Mouse (Mus musculus): ENCODE measurements around the gene N4bp2l1. TPM values are rescaled to one million over a fixed set of nuclear protein-coding genes. Genes with fewer than 3 reads are reported as not detected.

N4bp2l1 gene
- polyA plus RNA-seq, 1 experiment from 2014 or later: 6.0 TPM

DNA sequence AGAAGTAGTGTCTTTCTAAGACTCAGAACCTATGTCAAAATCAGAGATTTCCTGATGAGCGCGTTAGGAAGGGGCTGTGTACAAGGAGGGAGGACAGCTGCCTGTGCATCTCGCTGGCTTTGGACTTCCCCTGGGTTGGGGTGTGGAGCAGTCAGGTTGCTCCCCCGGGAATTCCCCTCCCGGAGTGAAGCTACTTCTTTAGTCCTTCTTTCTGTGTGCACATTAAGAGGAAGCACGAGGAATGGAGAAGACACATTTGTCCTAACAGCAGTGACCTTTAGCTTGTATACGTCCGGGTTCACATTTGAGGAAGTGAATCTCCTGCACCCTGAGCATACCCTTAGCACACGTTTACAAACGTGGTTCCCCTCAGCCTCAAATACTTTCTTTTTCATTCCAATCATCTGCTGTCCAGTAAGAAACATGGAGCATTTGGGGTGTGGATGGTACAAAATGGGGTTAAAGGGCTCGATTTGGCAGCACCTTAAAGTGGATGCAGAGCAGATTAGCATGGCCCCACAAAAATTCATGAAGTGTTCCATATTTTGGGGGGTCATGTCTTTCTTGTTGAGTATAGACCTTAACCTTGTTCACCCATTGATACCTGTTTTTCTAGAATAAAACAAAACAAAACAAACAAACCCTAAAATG is 1.5 kb downstream of the N4bp2l1 start:
- WGBS: 55% methylated on average over 11 of the region's 11 CpGs
- no peak overlapping the region for H3K27ac ChIP-seq
- no peak overlapping the region for H3K9ac ChIP-seq (replicated peaks)
- ATAC-seq: no peak
- no peaks in the 10 kb centered on the region for H3K9me3 ChIP-seq
- H3K27me3 ChIP-seq: peaks cover 41% of the 10 kb centered on the region
- no peak overlapping the region for H3K4me2 ChIP-seq (replicated peaks)
- H3K4me1 ChIP-seq (replicated peaks): peaks cover 16% of the 10 kb centered on the region
- H3K4me3 ChIP-seq (replicated peaks): no peak overlapping the region
- no peaks in the 10 kb centered on the region for H3K36me3 ChIP-seq

DNA sequence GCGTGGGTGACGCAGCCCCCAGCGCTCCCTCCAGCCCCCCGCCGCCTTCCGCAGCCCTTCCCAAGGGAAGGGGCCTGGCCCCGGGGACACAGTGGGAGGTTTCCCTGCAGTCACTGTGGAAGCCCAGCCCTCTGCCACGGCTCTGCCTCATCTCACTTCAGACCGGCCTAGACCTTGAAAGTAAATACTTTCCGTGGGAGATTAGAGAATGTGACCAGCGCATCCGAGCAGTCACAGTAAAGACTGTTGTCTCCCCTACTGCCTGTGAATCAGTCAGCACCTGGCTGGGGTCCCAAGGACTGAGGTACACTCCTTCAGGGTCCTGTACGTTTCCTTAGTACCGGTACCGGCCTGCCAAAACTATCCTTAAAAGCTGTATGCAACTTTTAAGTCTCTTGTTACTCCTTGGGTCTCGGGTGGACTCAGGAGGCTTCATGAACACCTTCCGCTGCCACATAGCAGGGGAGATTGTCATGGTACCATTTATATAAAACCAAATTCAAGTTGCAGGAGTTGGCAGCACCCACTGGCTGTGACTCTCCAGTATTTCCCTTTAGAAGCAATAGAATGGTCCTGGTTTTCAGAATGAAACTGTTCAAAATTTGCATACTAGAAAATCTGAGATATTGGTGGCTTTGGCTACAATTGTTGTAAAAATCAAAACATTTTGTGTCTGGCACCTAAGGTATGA is 2.2 kb downstream of the N4bp2l1 start:
- H3K27me3 ChIP-seq: peaks cover 41% of the 10 kb centered on the region
- WGBS: 6% methylated on average over 17 of the region's 17 CpGs
- peaks cover 16% of the 10 kb centered on the region for H3K4me1 ChIP-seq (replicated peaks)
- H3K9me3 ChIP-seq: no peaks in the 10 kb centered on the region
- peak overlapping the region; percentile 100 for H3K4me2 ChIP-seq (replicated peaks)
- H3K36me3 ChIP-seq: no peaks in the 10 kb centered on the region
- no peak overlapping the region for H3K27ac ChIP-seq
- peak; percentile 69 for ATAC-seq
- peak overlapping the region; percentile 80 for H3K9ac ChIP-seq (replicated peaks)
- peak overlapping the region; percentile 83 for H3K4me3 ChIP-seq (replicated peaks)

DNA sequence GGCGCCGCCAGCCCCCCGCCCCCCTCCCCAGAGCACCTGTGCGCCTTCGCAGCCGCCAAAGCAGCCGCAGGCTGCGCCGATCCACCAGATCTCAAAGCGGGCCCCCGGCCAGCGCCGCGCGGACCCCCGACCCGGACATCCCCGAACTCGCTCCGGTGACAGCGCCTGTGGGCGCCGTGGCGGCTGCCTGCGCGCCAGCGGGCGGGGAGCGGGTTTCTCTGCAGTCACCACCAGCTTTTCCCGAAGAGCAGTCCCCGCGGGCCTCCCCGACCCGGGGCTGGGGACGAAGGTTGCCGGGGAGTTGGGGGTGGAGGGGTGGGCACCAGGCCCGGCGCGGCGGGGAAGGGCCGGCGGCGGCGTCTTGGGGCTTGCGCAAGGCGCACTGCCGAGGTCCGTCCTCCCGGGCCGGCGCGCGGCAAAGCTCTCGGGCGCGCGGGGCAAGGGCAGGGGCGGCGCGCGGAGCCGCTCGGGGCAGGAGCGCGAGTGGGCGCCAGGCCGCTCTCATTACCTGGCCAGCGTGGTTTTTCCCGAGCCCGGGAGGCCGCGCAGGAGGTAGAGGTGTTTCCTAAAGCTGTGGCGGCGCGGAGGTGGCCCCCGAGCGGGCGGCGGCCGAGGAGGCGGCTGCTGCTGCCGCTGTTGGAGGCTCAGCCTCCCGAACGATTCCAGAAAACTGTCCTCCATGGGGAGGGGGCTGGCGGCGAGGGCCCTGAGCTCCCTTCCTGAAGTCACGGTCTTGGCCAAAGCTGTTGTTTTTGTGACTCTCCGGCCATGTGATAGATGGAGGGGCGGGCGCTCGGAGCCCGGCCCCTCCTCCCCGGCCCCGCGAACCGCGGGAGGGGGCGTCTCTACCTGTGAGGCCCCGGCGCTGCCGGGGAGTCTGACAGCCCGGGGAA is 3.0 kb downstream of the N4bp2l1 start:
- H3K9ac ChIP-seq (replicated peaks): peak overlapping the region; percentile 80
- no peak overlapping the region for H3K27ac ChIP-seq
- peaks cover 41% of the 10 kb centered on the region for H3K27me3 ChIP-seq
- H3K4me3 ChIP-seq (replicated peaks): peak overlapping the region; percentile 83
- ATAC-seq: peak; percentile 81
- peak overlapping the region; percentile 100 for H3K4me2 ChIP-seq (replicated peaks)
- under 1% methylated on average over 94 of the region's 102 CpGs for WGBS
- H3K4me1 ChIP-seq (replicated peaks): peaks cover 16% of the 10 kb centered on the region
- no peaks in the 10 kb centered on the region for H3K9me3 ChIP-seq
- H3K36me3 ChIP-seq: no peaks in the 10 kb centered on the region

DNA sequence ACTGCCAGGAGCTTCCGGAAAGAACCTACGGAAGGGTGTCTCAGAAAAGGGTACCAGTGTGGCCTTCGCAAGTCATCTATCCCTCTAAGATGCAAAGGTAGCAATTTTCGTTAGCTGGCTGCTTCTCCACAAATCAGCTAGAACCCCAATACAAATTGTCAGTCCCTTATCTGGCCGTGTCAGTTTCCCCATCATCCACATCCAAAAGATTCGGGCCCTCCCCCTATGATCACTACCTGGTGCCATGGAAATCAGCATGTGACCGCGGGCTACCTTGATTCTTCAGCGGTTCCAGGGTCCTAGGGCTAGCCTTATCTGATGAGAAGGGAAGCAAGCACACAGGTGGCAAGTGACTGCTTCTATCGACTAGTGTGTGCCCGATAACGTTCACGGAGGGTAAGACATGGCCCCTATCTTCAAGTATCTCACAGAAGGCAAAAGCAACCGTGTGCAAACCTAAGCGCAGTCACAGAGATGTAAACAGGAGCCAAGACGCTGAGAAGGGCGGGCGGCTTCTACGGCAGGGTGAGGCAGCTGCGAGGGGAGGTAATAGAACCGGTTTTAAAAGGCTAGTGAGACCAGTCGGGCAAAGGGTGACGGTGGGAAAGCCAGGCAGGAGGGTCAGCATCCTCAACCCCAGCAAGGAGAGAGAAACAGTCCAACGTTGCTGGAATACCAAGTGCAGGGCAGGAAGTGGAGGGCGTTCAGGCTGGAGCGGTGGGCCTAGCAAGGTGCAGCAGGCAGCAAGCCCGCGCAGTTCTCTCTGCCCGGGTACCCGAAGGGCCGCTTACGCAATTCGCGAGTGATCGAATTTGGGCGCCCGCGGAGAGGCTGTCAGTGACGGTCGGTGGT is 3.9 kb downstream of the N4bp2l1 start:
- Histone ChIP-seq H3K9me3 (no peaks in the 10 kb centered on the region), H3K9ac (replicated peaks) (peak overlapping the region; percentile 80), H3K36me3 (no peaks in the 10 kb centered on the region), H3K4me3 (replicated peaks) (peak overlapping the region; percentile 83), H3K4me2 (replicated peaks) (peak overlapping the region; percentile 100), H3K27me3 (peaks cover 41% of the 10 kb centered on the region), H3K27ac (no peak overlapping the region), H3K4me1 (replicated peaks) (peaks cover 16% of the 10 kb centered on the region)
- 10% methylated on average over 40 of the region's 40 CpGs for WGBS
- ATAC-seq: peak; percentile 58

DNA sequence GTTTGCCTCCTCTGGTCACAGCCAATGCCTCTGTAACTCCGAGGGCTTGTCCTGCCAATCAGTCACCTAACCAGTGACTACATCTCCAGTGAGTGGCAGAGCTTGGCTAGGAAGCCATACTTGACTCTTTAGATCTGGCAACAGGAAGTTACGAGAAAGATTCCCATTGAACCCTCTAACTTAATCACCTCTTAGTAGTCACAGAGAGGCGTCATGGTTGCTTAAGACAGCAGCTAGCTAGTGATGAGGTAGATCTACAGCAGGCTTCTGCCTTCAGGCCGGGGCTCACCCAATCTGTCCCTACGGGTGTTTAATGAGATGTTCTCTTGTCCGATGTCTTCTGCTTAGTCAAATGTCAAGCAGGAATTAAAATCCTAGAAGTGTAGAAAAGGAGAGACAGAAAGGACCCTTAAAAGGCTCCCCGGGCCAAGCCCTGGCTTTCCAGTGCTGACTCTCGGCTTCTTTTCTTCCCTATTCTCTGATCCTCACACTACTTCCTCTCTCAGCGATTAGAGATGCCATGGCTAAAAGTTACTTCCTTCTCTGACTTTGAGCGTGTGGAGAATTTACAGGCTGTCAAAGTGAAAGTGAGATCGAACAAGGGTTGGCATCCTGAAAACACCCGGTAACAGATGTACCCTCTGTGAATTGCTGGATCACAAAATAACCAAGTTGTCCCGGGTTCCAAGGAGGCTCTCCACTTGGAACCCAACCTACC is 4.6 kb downstream of the N4bp2l1 start:
- H3K27me3 ChIP-seq: peaks cover 41% of the 10 kb centered on the region
- 0 out of 2 replicates have a peak overlapping the region, but pooled peaks have one; percentile 83 for H3K4me3 ChIP-seq (replicated peaks)
- no peak overlapping the region for H3K4me2 ChIP-seq (replicated peaks)
- 78% methylated on average over 13 of the region's 13 CpGs for WGBS
- H3K9ac ChIP-seq (replicated peaks): no peak overlapping the region
- ATAC-seq: no peak
- H3K27ac ChIP-seq: no peak overlapping the region
- no peaks in the 10 kb centered on the region for H3K9me3 ChIP-seq
- peaks cover 16% of the 10 kb centered on the region for H3K4me1 ChIP-seq (replicated peaks)
- H3K36me3 ChIP-seq: no peaks in the 10 kb centered on the region

DNA sequence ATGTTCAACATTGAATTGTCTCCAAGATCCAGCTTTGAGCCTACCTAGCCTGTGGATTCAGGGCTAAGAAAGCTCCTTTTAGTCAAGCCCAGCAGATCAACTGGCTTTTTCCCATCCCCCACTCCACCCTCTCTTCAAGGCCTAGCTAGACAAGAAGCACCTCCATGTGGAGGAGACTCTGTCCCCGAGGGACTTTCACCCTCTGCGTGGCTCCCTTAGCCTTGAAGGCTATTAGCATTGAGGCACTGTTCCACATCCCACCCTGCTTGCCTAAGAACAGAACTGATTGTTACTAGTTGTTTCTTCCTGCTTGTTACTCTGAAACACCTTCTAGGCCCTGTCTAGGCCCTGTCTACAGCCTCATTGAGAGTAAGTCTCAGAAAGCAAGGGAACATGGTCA is 7.0 kb downstream of the N4bp2l1 start:
- ATAC-seq: no peak
- H3K4me2 ChIP-seq (replicated peaks): no peak overlapping the region
- peaks cover 24% of the 10 kb centered on the region for H3K27me3 ChIP-seq
- H3K4me1 ChIP-seq (replicated peaks): peaks cover 14% of the 10 kb centered on the region
- H3K9ac ChIP-seq (replicated peaks): no peak overlapping the region
- no peaks in the 10 kb centered on the region for H3K36me3 ChIP-seq
- H3K27ac ChIP-seq: no peak overlapping the region
- no peak overlapping the region for H3K4me3 ChIP-seq (replicated peaks)
- H3K9me3 ChIP-seq: no peaks in the 10 kb centered on the region
- 88% methylated on average over 2 of the region's 2 CpGs for WGBS

DNA sequence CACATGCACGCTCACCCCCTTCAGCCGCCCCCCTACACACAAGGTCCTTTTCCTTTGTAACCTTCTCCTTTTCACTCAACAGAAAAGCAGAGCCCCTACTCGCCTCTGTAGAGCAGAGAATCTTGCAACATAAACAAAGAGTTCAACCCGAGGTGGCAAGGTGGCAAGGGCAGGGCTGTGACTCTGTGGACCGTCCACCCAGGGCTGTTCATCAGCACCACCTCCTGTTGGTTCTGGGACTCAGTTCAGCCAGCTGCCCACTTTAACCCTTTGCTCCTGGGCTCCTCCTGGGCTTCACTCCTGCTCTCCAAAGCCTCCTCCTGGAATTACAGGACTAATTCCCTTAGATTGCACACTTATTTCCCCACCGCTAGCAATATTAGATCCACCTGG is 12.7 kb downstream of the N4bp2l1 start:
- no peak for ATAC-seq
- Histone ChIP-seq H3K4me1 (replicated peaks) (no peaks in the 10 kb centered on the region), H3K36me3 (no peaks in the 10 kb centered on the region), H3K9me3 (no peaks in the 10 kb centered on the region), H3K9ac (replicated peaks) (no peak overlapping the region), H3K27ac (no peak overlapping the region), H3K4me2 (replicated peaks) (no peak overlapping the region), H3K27me3 (no peaks in the 10 kb centered on the region), H3K4me3 (replicated peaks) (no peak overlapping the region)
- WGBS: 61% methylated on average over 6 of the region's 6 CpGs

DNA sequence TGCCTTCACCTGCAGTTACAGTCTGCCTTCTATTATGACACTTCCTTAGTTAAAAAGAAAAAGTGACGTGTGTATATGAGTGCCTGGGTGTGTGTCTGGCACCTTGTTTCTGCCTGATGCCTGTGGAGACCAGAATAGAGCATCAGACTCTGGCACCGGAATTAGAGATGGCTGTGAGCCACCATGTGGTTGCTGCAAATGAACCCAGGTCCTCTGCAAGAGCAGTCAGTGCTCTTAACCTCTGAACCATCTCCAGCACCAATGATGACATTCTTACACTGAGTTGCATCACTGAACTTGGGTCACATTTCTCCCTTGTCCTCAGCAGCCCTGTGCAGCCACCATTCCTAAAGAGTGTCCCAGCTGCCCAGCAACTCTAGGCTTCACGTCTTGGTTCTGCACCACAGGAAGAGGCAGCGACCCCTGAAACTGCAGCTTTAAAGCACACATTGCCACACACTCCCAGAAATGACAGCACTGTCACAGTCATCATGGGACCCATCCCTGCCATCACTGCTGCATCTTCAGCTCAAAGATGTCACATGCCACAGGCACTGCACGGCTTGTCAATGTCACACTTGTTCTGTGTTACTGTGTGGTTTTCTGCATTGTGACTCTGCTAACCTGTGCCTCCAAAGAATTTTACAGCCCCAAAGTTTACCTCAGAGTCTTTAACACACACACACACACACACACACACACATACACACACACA is 13.2 kb downstream of the N4bp2l1 start:
- no peaks in the 10 kb centered on the region for H3K36me3 ChIP-seq
- H3K4me1 ChIP-seq (replicated peaks): no peaks in the 10 kb centered on the region
- no peak for ATAC-seq
- H3K27ac ChIP-seq: no peak overlapping the region
- H3K9me3 ChIP-seq: no peaks in the 10 kb centered on the region
- H3K9ac ChIP-seq (replicated peaks): no peak overlapping the region
- H3K4me2 ChIP-seq (replicated peaks): no peak overlapping the region
- 70% methylated on average over 5 of the region's 5 CpGs for WGBS
- H3K27me3 ChIP-seq: no peaks in the 10 kb centered on the region
- no peak overlapping the region for H3K4me3 ChIP-seq (replicated peaks)

DNA sequence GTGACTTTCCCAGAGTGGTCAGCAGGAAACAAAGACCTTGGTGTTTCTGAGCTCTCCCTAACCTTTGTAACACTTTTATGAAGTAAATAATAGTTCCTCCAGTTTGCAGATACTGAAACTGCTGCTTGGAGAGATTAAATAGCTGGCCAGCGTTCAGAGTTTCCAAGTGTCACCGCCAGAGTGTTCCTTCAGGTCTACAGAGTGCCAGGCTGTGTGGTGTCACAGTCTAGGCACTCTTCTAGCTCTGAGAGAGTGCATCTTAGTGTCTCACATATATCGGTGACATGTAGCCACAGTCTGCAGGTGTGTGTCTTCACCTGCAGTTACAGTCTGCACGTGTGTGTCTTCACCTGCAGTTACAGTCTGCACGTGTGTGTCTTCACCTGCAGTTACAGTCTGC is 13.8 kb downstream of the N4bp2l1 start:
- H3K27ac ChIP-seq: no peak overlapping the region
- H3K4me2 ChIP-seq (replicated peaks): no peak overlapping the region
- ATAC-seq: no peak
- H3K4me1 ChIP-seq (replicated peaks): no peaks in the 10 kb centered on the region
- WGBS: 86% methylated on average over 5 of the region's 5 CpGs
- no peaks in the 10 kb centered on the region for H3K27me3 ChIP-seq
- H3K4me3 ChIP-seq (replicated peaks): no peak overlapping the region
- no peak overlapping the region for H3K9ac ChIP-seq (replicated peaks)
- H3K9me3 ChIP-seq: no peaks in the 10 kb centered on the region
- H3K36me3 ChIP-seq: no peaks in the 10 kb centered on the region

DNA sequence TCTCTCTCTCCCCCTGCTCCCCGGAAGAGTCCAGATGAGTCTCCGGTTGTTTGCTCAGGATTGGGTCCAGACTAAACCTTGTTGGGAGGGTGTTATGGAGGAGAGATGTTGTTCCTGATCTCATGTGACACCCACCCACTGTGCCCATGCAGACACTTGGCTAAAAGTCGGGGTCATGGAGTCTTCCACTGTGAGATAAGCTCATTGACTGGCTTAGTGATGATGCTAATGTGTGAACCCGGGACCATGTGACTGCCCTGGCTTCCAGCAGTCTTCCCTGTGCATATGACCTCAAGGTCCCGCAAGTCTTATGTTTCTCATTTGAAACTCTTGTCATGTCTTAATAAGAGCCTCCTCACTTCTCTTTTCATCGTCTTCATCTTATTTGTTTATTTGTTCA is 15.8 kb downstream of the N4bp2l1 start:
- H3K27me3 ChIP-seq: no peaks in the 10 kb centered on the region
- no peak overlapping the region for H3K4me2 ChIP-seq (replicated peaks)
- H3K36me3 ChIP-seq: no peaks in the 10 kb centered on the region
- H3K9me3 ChIP-seq: no peaks in the 10 kb centered on the region
- WGBS: 70% methylated on average over 6 of the region's 6 CpGs
- H3K4me1 ChIP-seq (replicated peaks): no peaks in the 10 kb centered on the region
- H3K4me3 ChIP-seq (replicated peaks): no peak overlapping the region
- no peak overlapping the region for H3K9ac ChIP-seq (replicated peaks)
- no peak overlapping the region for H3K27ac ChIP-seq
- no peak for ATAC-seq
